Comparison of ENCODE assay signal across 31 mouse cellular contexts in the genomic region with DNA sequence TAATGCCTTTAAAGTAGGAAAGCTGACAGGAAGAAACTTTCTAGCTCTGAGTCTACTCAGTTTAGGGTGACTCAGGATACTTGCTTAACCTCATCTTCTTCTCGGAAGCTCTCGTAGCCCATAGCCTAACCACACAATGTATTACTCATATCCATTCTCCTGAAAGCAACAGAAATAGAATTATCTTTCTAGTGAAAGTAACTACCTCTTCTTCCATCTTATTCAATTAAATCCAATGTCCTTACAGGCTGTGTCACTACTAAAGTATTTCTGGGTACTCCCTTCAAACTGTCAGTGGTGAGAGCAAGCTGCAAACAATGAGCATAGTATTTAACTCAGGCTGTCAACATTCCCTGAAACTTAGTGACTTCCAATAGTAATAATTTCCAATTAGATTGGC. TPM values are rescaled to one million over a fixed set of nuclear protein-coding genes. Genes with fewer than 3 reads are reported as not detected.
A peak's percentile ranks its signal among the peaks of the same experiment; 100 is the strongest.
DNase-seq lines count a peak whose midpoint lies in the region; ATAC-seq and TF ChIP-seq lines count a peak whose summit lies in the region.
"Had no signal": no experiment of that assay in that cellular context is flagged by ENCODE, and none has a peak within 500 bp of the region (broad histone marks: within the 10 kb centered on the region; RNA-seq: fewer than 3 reads in every experiment).

No protein-coding gene starts in this region.

- H3K4me1 ChIP-seq in forebrain, embryonic 10.5 days, result no peaks in the 10 kb centered on the region
- H3K4me1 ChIP-seq: embryonic facial prominence, embryonic 10.5 days; embryonic facial prominence, embryonic 13.5 days; hindbrain, embryonic 12.5 days; hindbrain, embryonic 15.5 days had no signal

- no peak overlapping the region for H3K4me3 ChIP-seq in C2C12 (ENCODE audit: insufficient read depth, poor library complexity, severe bottlenecking)
- no peak overlapping the region for H3K4me3 ChIP-seq in forebrain, embryonic 10.5 days
- H3K4me3 ChIP-seq: embryonic facial prominence, embryonic 10.5 days; embryonic facial prominence, embryonic 13.5 days; erythroblast, embryonic 14.5 days; hindbrain, embryonic 12.5 days; hindbrain, embryonic 15.5 days had no signal

- H3K79me3 ChIP-seq in C2C12 (ENCODE audit: low read depth), result no peaks in the 10 kb centered on the region

- H3ac ChIP-seq in C2C12 (ENCODE audit: control insufficient read depth, insufficient read length, low read depth), result no peak overlapping the region

- peak; percentile 47 for ATAC-seq in Patski
- ATAC-seq in cerebellum, adult (ENCODE audit: insufficient number of reproducible peaks, low FRiP score, low TSS enrichment), result no peak
- ATAC-seq: forebrain, embryonic 14.5 days; forebrain, postnatal 0 days; intestine, postnatal 0 days had no signal

- H3K27me3 ChIP-seq in C2C12 (ENCODE audit: control insufficient read depth, insufficient read depth, insufficient read length), result no peaks in the 10 kb centered on the region
- H3K27me3 ChIP-seq in Patski, result no peaks in the 10 kb centered on the region
- H3K27me3 ChIP-seq in forebrain, embryonic 10.5 days (ENCODE audit: poor library complexity, severe bottlenecking), result no peaks in the 10 kb centered on the region
- H3K27me3 ChIP-seq: CH12.LX; embryonic facial prominence, embryonic 13.5 days; hindbrain, embryonic 12.5 days; hindbrain, embryonic 15.5 days had no signal

- CTCF ChIA-PET in Patski (lab: Charles Lee), result interaction anchor here (1.3 kb wide), 2 partner anchors 11 to 21 kb away, joined by 3 to 4 read pairs; no protein-coding TSS in a partner anchor

- TF ChIP-seq CTCF in C2C12 (IDR thresholded peaks at IDR 0.05; ENCODE audit: control insufficient read depth, insufficient read depth, insufficient read length) (no peak), Patski (IDR thresholded peaks at IDR 0.05) (no peak)

- DNase-seq in 3134 (ENCODE audit: extremely low read depth, insufficient read length, low spot score), result peak; percentile 60
- DNase-seq in Patski (ENCODE audit: low read depth, low spot score), result peak; percentile 20
- DNase-seq in cerebellum, postnatal 10 days, result no peak
- DNase-seq in forebrain, embryonic 10.5 days (ENCODE audit: extremely low spot score, low spot score), result no peak
- DNase-seq: adrenal gland, postnatal 10 days; adrenal gland, postnatal 36 days; cerebellum, adult 11 months; cerebellum, adult 2 months; cerebellum, adult 9-11 months; cerebellum, postnatal 36 days; embryo, embryonic 11 days; forebrain, postnatal 0 days; gastrocnemius, postnatal 25 days; kidney, adult 2 months had no signal

- POLR2A ChIA-PET in Patski (lab: Charles Lee), result no interaction called here

- H3K9me3 ChIP-seq in forebrain, embryonic 10.5 days, result no peaks in the 10 kb centered on the region
- H3K9me3 ChIP-seq: embryonic facial prominence, embryonic 10.5 days; embryonic facial prominence, embryonic 13.5 days; G1E; hindbrain, embryonic 12.5 days; hindbrain, embryonic 15.5 days had no signal

- H3K79me2 ChIP-seq in C2C12 (ENCODE audit: control insufficient read depth, insufficient read depth), result no peaks in the 10 kb centered on the region

- H3K27ac ChIP-seq in forebrain, embryonic 10.5 days, result no peak overlapping the region
- H3K27ac ChIP-seq: embryonic facial prominence, embryonic 10.5 days; embryonic facial prominence, embryonic 13.5 days; hindbrain, embryonic 12.5 days; hindbrain, embryonic 15.5 days had no signal

- no peaks in the 10 kb centered on the region for H3K36me3 ChIP-seq in C2C12 (ENCODE audit: control insufficient read depth, insufficient read depth)
- H3K36me3 ChIP-seq in forebrain, embryonic 10.5 days (replicated peaks), result no peaks in the 10 kb centered on the region
- H3K36me3 ChIP-seq: embryonic facial prominence, embryonic 10.5 days; embryonic facial prominence, embryonic 13.5 days; G1E; hindbrain, embryonic 12.5 days; hindbrain, embryonic 15.5 days had no signal

- 90% methylated on average over 2 of the region's 2 CpGs for WGBS in forebrain, embryonic 10.5 days

- in situ Hi-C loops in Patski (cut with MboI; ENCODE audit: low pct_unique_long_range_greater_than_20kb), result no loop called here

TF ChIP-seq in C2C12, 6 proteins besides CTCF, POLR2A, EP300 and RAD21:
- TF ChIP-seq MYOD1 (IDR thresholded peaks at IDR 0.05; ENCODE audit: control insufficient read depth, insufficient read length, low read depth), result no peak
- TF ChIP-seq CEBPB (IDR thresholded peaks at IDR 0.05; ENCODE audit: low read depth), result peak; percentile 87
- peak; percentile 67 for TF ChIP-seq MAX (IDR thresholded peaks at IDR 0.05)
- no peak for TF ChIP-seq USF1 (IDR thresholded peaks at IDR 0.05; ENCODE audit: low read depth)
- TF ChIP-seq MYOG (IDR thresholded peaks at IDR 0.05; ENCODE audit: control insufficient read depth, extremely low read depth, insufficient read length), result no peak
- peak; percentile 50 for TF ChIP-seq FOSL1 (IDR thresholded peaks at IDR 0.05; ENCODE audit: insufficient read depth, low read length, poor library complexity, severe bottlenecking)
TF ChIP-seq in C2C12: peak in this region for 3.

RNA-seq across cellular contexts. Expression of a gene that starts 40.3 kb away (rescaled TPM):
- polyA plus RNA-seq in C2C12 (2012; fragmentation: generic; extraction: Trizol) (not detected), Patski (2021) (not detected)
- not detected in 2 replicates for polyA plus RNA-seq in forebrain, embryonic 10.5 days (2016; fragmentation: Nextera tagmentation; extraction: Ambion mirVana)
- polyA plus RNA-seq: cerebellum, adult 2 months; cortical plate, adult 2 months; embryonic facial prominence, embryonic 10.5 days; embryonic facial prominence, embryonic 13.5 days; erythroblast, embryonic 14.5 days; forebrain, embryonic 14.5 days; forebrain, postnatal 0 days; frontal cortex, adult 2 months; G1E; heart, embryonic 11.5 days; heart, embryonic 14.5 days; heart, postnatal 0 days; hindbrain, embryonic 12.5 days; hindbrain, embryonic 15.5 days; intestine, embryonic 14.5 days; intestine, postnatal 0 days had no signal

Comparison
In these comparisons a context has a peak if more than half of its experiments do, and no peak if none do; other contexts are left out.
1. DNase-seq: peak in 3134 (single experiment) and Patski (single experiment); none in cerebellum, postnatal 10 days (0 of 2) and forebrain, embryonic 10.5 days (single experiment).